Mouse (Mus musculus) hindbrain, embryonic 16.5 days (tissue): ENCODE measurements at regions not wholly inside any gene's neighbourhood (a gene's known extent, or its start where the extent isn't known, plus 50 kb on each side); places are given as distances from the start of the nearest gene placed in this dataset.

Experiments
- ATAC-seq: fragments of 200-750 bp; cut with Nextera tagmentation; 2 replicates; pipeline ENCODE4 v1.8.0; 2017; ENCODE audit warnings: moderate TSS enrichment, moderate library complexity
- H3K27ac ChIP-seq: fragments of 300-500 bp; sonication (generic); 2 replicates; pipeline ENCODE4 v1.5.1; 2014; ENCODE audit warnings: low read depth, mild to moderate bottlenecking, control low read depth, low read length, moderate library complexity
- H3K27me3 ChIP-seq: fragments of 300-500 bp; sonication (generic); replicated peaks from 2 replicates; pipeline ENCODE4 v1.6.1; 2014; ENCODE audit warnings: low read length; ENCODE audit not compliant: control insufficient read depth, insufficient read depth
- H3K36me3 ChIP-seq: fragments of 300-500 bp; sonication (generic); 2 replicates; pipeline ENCODE4 v1.6.1; 2014; ENCODE audit warnings: mild to moderate bottlenecking, low read length, moderate library complexity, mixed read lengths; ENCODE audit not compliant: control insufficient read depth, insufficient read depth
- H3K4me1 ChIP-seq: fragments of 300-500 bp; sonication (generic); 2 replicates; pipeline ENCODE4 v1.6.1; 2014; ENCODE audit warnings: low read depth, low read length; ENCODE audit not compliant: control insufficient read depth, insufficient read depth
- H3K4me2 ChIP-seq: fragments of 300-500 bp; sonication (generic); 2 replicates; pipeline ENCODE4 v1.6.1; 2014; ENCODE audit warnings: mild to moderate bottlenecking, low read length, control low read depth, moderate library complexity
- H3K4me3 ChIP-seq: fragments of 300-500 bp; sonication (generic); 2 replicates; pipeline ENCODE4 v1.5.1; 2014; ENCODE audit warnings: mild to moderate bottlenecking, low read length, control low read depth, moderate library complexity
- H3K9ac ChIP-seq: fragments of 300-500 bp; sonication (generic); 2 replicates; pipeline ENCODE4 v1.6.1; 2014; ENCODE audit warnings: low read depth, mild to moderate bottlenecking, control low read depth, low read length, moderate library complexity
- H3K9me3 ChIP-seq: fragments of 300-500 bp; sonication (generic); 2 replicates; pipeline ENCODE4 v1.6.1; 2014; ENCODE audit warnings: mild to moderate bottlenecking, low read length, moderate library complexity; ENCODE audit not compliant: control insufficient read depth
- WGBS: fragments of 180-500 bp; shearing (Covaris S2); extraction: QIAGEN DNeasy Blood & Tissue Kit; methylation state at CpG from one replicate; pipeline ENCODE4 v1.1.7; 2014; 5-methylcytosine and 5-hydroxymethylcytosine counted together

- H3K36me3 ChIP-seq = no peaks in the 10 kb centered on the region
- no peaks in the 10 kb centered on the region for H3K9me3 ChIP-seq
- no peak overlapping the region for H3K4me3 ChIP-seq
- H3K27ac ChIP-seq = no peak overlapping the region
- H3K4me2 ChIP-seq = no peak overlapping the region
- ATAC-seq = no peak
- no peak overlapping the region for H3K9ac ChIP-seq
- WGBS = 81% methylated on average over 4 of the region's 4 CpGs
- no peaks in the 10 kb centered on the region for H3K4me1 ChIP-seq
- H3K27me3 ChIP-seq = no peaks in the 10 kb centered on the region
These were observed 55.0 kb upstream of the Glrp1 start for GRCm38 (mm10) chr1:88564825-88565224.

- peak; percentile 60; the same call in 1 of the 2 replicates for ATAC-seq
- H3K36me3 ChIP-seq = no peaks in the 10 kb centered on the region
- no peaks in the 10 kb centered on the region; the same call in 1 of the 2 replicates for H3K4me1 ChIP-seq
- no peak overlapping the region for H3K4me2 ChIP-seq
- H3K4me3 ChIP-seq = no peak overlapping the region
- no peak overlapping the region for H3K9ac ChIP-seq
- 22% methylated on average over 3 of the region's 3 CpGs for WGBS
- H3K27me3 ChIP-seq = no peaks in the 10 kb centered on the region
- H3K27ac ChIP-seq = no peak overlapping the region
- H3K9me3 ChIP-seq = no peaks in the 10 kb centered on the region
These were observed 52.5 kb upstream of the Glrp1 start for GRCm38 (mm10) chr1:88562361-88562760.

- ATAC-seq = no peak
- Histone ChIP-seq H3K4me2 (no peak overlapping the region), H3K4me3 (no peak overlapping the region), H3K36me3 (no peaks in the 10 kb centered on the region), H3K27me3 (no peaks in the 10 kb centered on the region), H3K9me3 (no peaks in the 10 kb centered on the region), H3K9ac (no peak overlapping the region), H3K4me1 (no peaks in the 10 kb centered on the region; the same call in 1 of the 2 replicates), H3K27ac (no peak overlapping the region)
- 36% methylated on average over 8 of the region's 8 CpGs for WGBS
These were observed 50.9 kb upstream of the Glrp1 start for GRCm38 (mm10) chr1:88560771-88561170.
